Mouse (Mus musculus) limb, embryonic 14.5 days (tissue): ENCODE results near the gene Ift27. TPM values are rescaled to one million over a fixed set of nuclear protein-coding genes. Genes with fewer than 3 reads are reported as not detected.

Source experiments
- ATAC-seq: fragments of 200-750 bp; cut with Nextera tagmentation; 2 replicates; pipeline ENCODE4 v1.8.0; 2017; ENCODE audit warnings: low read depth, moderate number of reproducible peaks, moderate TSS enrichment; ENCODE audit not compliant: low FRiP score
- DNase-seq: peaks from one replicate; pipeline ENCODE4 v3.0.0-alpha.2; 2015; ENCODE audit warnings: low spot score
- H3K27ac ChIP-seq: fragments of 300-500 bp; sonication (generic); replicated peaks from 2 replicates; pipeline ENCODE4 v1.5.1; 2014; ENCODE audit warnings: low read depth, mild to moderate bottlenecking, low read length, moderate library complexity, mixed read lengths
- H3K27me3 ChIP-seq: fragments of 300-500 bp; sonication (generic); 2 replicates; pipeline ENCODE4 v1.6.1; 2014; ENCODE audit warnings: low read length, mixed read lengths; ENCODE audit not compliant: control insufficient read depth, insufficient read depth
- H3K36me3 ChIP-seq: fragments of 300-500 bp; sonication (generic); 2 replicates; pipeline ENCODE4 v1.6.1; 2014; ENCODE audit warnings: mild to moderate bottlenecking, low read length, moderate library complexity, mixed read lengths; ENCODE audit not compliant: control insufficient read depth, insufficient read depth
- H3K4me1 ChIP-seq: fragments of 300-500 bp; sonication (generic); 2 replicates; pipeline ENCODE4 v1.6.1; 2014; ENCODE audit warnings: antibody characterized with exemption, low read length, mixed read lengths; ENCODE audit not compliant: control insufficient read depth, insufficient read depth
- H3K4me2 ChIP-seq: fragments of 300-500 bp; sonication (generic); replicated peaks from 2 replicates; pipeline ENCODE4 v1.6.1; 2014; ENCODE audit warnings: low read depth, mild to moderate bottlenecking, low read length, moderate library complexity; ENCODE audit not compliant: severe bottlenecking
- H3K4me3 ChIP-seq: fragments of 300-500 bp; sonication (generic); replicated peaks from 2 replicates; pipeline ENCODE4 v1.5.1; 2014; ENCODE audit warnings: low read length
- H3K9ac ChIP-seq: fragments of 300-500 bp; sonication (generic); 2 replicates; pipeline ENCODE4 v1.6.1; 2014; ENCODE audit warnings: mild to moderate bottlenecking, low read depth, low read length, moderate library complexity; ENCODE audit not compliant: severe bottlenecking
- H3K9me3 ChIP-seq: fragments of 300-500 bp; sonication (generic); 2 replicates; pipeline ENCODE4 v1.6.1; 2016; ENCODE audit warnings: low read length; ENCODE audit not compliant: control insufficient read depth
- POLR2A ChIP-seq: fragments of 200-500 bp; IDR thresholded peaks from 2 replicates; pipeline ENCODE4 v1.8.0; 2012; ENCODE audit warnings: inconsistent platforms, mild to moderate bottlenecking, moderate library complexity, borderline replicate concordance; ENCODE audit not compliant: insufficient read depth, insufficient read length; ENCODE audit errors: extremely low read depth
- WGBS: fragments of 180-500 bp; shearing (Covaris S2); extraction: QIAGEN DNeasy Blood & Tissue Kit; methylation state at CpG from one replicate; pipeline ENCODE4 v1.1.7; 2014; 5-methylcytosine and 5-hydroxymethylcytosine counted together
- polyA plus RNA-seq, 2 experiments: library from polyadenylated mRNA; depleted of rRNA in 1 of 2; stranded (reverse) in 1 of 2; unstranded in 1 of 2; fragments of >200 nt; fragmentation: Nextera tagmentation in 1 of 2; extraction: Ambion mirVana in 1 of 2; gene quantifications; 2 replicates each; pipeline versions ENCODE4 v1.2.1 to v1.2.3; 2012 to 2014

Gene Ift27
- polyA plus RNA-seq, 2 experiments: 45.3 to 98.1 TPM

DNA sequence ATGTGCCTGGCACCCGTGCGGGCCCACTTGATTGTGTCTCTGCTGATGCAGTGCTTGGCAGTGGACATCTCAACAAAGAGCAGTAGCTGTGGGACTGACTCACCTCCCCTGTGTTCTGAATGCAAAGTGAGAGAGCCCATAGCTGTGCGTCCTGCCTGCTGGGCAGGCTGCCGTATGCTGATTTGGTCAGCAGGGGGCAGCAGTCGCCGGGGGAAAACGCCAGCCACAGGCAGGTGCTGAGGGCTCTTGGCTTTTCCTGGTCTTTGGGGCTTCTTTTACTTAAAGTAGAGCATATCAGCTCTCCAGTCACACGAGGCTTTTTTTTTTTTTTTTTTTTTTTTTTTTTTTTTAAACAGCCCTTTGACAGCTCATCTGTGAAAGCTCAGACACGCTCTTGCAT lies 4.5 kb upstream of the Ift27 start:
- no peak overlapping the region for H3K9ac ChIP-seq
- no peak overlapping the region for H3K4me3 ChIP-seq
- ATAC-seq (no peak), DNase-seq (peak; percentile 45)
- H3K4me2 ChIP-seq: no peak overlapping the region
- H3K27me3 ChIP-seq: 0 out of 2 replicates have a peak, but pooled peaks cover 6% of the 10 kb centered on the region
- H3K9me3 ChIP-seq: no peaks in the 10 kb centered on the region
- 8% methylated on average over 8 of the region's 9 CpGs for WGBS
- H3K4me1 ChIP-seq: peaks cover under 1% of the 10 kb centered on the region; the same call in 1 of the 2 replicates
- no peak for TF ChIP-seq POLR2A
- no peak overlapping the region for H3K27ac ChIP-seq
- H3K36me3 ChIP-seq: no peaks in the 10 kb centered on the region

DNA sequence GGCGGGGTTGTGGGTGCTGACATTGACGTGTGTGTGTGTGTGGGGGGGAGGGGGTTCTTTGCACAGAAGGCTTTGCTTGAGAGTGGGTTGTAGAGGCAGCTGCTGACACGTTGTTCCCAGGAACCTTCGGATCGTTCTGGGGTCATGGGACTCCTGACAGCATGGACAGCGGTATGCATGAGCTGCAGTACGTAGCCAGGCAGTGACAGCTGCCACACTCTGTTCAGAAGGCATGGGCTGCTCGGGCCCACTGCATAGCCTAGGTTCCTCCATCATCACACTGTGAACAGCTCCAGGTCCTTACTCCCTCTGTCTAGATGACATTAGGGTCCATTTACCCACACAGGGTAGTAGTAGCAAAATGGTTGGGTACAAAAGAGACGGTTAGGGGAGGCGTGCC lies 3.4 kb upstream of the Ift27 start:
- Histone ChIP-seq H3K4me3 (no peak overlapping the region), H3K9me3 (no peaks in the 10 kb centered on the region), H3K9ac (no peak overlapping the region), H3K36me3 (no peaks in the 10 kb centered on the region), H3K27ac (no peak overlapping the region), H3K4me1 (peaks cover 12% of the 10 kb centered on the region; the same call in 1 of the 2 replicates), H3K27me3 (no peaks in the 10 kb centered on the region), H3K4me2 (no peak overlapping the region)
- 60% methylated on average over 10 of the region's 10 CpGs for WGBS
- no peak for TF ChIP-seq POLR2A
- ATAC-seq (no peak), DNase-seq (no peak)

DNA sequence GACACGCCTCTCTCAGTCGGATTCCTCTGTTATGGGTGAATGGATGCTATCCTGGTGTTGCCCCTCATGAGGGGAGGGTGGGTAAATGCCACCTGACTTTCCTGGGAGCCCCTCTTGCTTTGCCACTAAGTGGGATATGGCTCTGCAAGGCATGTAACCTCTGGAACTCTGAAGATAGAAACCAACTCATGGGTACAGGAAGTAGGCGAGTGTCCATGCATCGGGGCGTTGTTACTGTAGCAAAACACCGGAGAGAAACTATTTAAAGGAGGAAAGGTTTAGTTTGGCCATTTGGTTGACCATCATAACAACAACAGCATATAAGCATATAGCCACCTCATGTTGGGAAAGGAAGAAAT lies 959 bp upstream of the Ift27 start:
- DNase-seq (no peak), ATAC-seq (no peak)
- TF ChIP-seq POLR2A: no peak
- H3K9ac ChIP-seq: peak overlapping the region; percentile 48
- H3K4me3 ChIP-seq: peak overlapping the region; percentile 70
- no peak overlapping the region for H3K27ac ChIP-seq
- H3K4me2 ChIP-seq: peak overlapping the region; percentile 60
- WGBS: 78% methylated on average over 6 of the region's 6 CpGs
- peaks cover 12% of the 10 kb centered on the region; the same call in 1 of the 2 replicates for H3K4me1 ChIP-seq
- no peaks in the 10 kb centered on the region for H3K27me3 ChIP-seq
- H3K9me3 ChIP-seq: no peaks in the 10 kb centered on the region
- H3K36me3 ChIP-seq: no peaks in the 10 kb centered on the region

DNA sequence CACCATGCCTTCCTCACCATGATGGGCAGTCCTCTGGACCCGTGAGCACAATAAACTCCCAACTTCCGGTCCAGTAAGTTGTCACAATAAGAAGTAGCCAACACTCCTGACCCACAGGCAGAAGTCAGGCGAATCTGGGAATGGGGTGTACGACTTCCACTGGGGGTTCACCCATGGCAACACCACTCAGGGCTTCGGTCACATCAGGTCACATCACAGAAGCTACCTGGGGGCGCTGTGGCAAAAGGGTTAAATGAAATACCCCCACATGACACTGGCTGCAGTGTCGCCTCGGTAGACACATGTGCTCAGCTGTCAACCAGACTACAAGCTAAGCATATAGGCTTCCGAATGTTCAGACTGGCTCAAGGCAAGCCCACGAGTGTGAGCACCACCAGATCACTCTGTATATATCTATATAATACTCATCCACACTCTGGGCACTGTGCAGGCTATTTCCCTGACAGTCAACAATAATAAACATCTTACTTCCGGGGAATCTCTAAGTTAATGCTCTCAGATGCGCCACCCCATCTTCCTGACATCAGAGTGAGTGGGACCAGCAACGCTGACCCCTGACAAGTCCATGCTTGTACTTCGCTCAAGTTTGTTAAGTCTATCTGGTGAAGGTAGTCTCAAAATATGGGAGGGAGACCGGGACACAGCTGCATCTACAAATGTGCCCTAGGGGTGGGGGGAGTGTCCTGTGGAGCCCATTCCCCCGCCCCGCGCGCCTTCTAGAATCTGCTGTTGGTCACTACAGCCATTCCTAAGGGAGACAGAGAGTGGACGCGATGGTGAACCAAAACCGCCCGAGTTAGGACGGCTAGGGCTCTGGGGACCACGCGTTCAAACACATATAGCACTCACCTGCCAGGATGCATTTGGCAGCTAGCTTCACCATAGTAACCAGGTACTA lies 749 bp downstream of the Ift27 start:
- ATAC-seq: no peak
- peaks cover 12% of the 10 kb centered on the region; the same call in 1 of the 2 replicates for H3K4me1 ChIP-seq
- DNase-seq: no peak

DNA sequence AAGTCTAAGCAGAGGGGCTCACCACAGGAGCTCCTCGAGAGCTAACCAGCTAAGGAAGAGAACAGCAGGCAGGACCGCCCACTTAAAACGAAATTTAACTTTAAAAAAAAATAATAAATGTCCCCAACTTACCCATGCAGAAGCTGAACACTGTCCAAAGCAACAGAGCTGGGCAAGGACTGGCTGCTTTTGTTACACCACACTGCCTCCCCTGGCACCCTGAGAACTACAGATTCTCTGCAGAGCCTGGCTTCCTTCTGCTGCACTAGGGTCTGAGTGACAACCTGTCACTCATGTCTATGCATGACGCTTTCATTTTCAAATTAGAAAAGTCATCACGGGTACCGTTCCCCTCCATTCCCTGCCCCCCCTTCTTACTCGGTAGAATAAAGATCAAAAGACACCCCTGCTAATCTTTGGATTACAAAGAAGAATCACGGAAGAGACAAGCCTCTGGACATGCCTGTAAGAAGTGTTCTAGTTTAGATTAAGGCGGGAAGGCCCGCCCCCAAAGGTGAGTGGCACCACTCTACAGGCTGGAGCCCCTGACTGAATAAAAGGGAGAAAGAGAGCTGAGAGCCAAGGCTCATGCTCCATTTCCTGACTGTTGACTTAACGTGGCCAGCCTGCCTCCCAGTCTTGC lies 1.5 kb downstream of the Ift27 start:
- Histone ChIP-seq H3K9ac (no peak overlapping the region), H3K4me2 (no peak overlapping the region), H3K27me3 (no peaks in the 10 kb centered on the region), H3K4me3 (0 out of 2 replicates have a peak overlapping the region, but pooled peaks have one; percentile 70), H3K36me3 (peaks cover 4% of the 10 kb centered on the region; the same call in 1 of the 2 replicates), H3K9me3 (no peaks in the 10 kb centered on the region), H3K27ac (no peak overlapping the region), H3K4me1 (peaks cover 12% of the 10 kb centered on the region; the same call in 1 of the 2 replicates)
- ATAC-seq: no peak
- 79% methylated on average over 11 of the region's 11 CpGs for WGBS
- TF ChIP-seq POLR2A: no peak
- no peak for DNase-seq

More for the DNA sequence above, 749 bp downstream of the Ift27 start:
- Histone ChIP-seq H3K27me3 (no peaks in the 10 kb centered on the region), H3K4me2 (peak overlapping the region; percentile 92), H3K27ac (peak overlapping the region; percentile 43; the same call in 1 of the 2 replicates), H3K9me3 (no peaks in the 10 kb centered on the region), H3K9ac (peak overlapping the region; percentile 78), H3K4me3 (peak overlapping the region; percentile 70), H3K36me3 (no peaks in the 10 kb centered on the region)
- no peak for TF ChIP-seq POLR2A
- WGBS: 24% methylated on average over 26 of the region's 26 CpGs
